Mouse (Mus musculus) neural tube, embryonic 11.5 days (tissue): ENCODE results near the gene Gm10134. TPM values are rescaled to one million over a fixed set of nuclear protein-coding genes. Genes with fewer than 3 reads are reported as not detected.

Experiments
- ATAC-seq: fragments of 200-750 bp; cut with Nextera tagmentation; 2 replicates; pipeline ENCODE4 v1.8.0; 2017; ENCODE audit warnings: moderate number of reproducible peaks, mild to moderate bottlenecking, moderate TSS enrichment, moderate library complexity; ENCODE audit not compliant: insufficient read depth, low FRiP score, low TSS enrichment
- DNase-seq: peaks from one replicate; pipeline ENCODE4 v3.0.0-alpha.2; 2015; ENCODE audit warnings: low spot score
- H3K27ac ChIP-seq: fragments of 300-500 bp; sonication (generic); 2 replicates; pipeline ENCODE4 v1.5.1; 2014; ENCODE audit warnings: low read depth, mild to moderate bottlenecking, low read length
- H3K27me3 ChIP-seq: fragments of 300-500 bp; sonication (generic); 2 replicates; pipeline ENCODE4 v1.6.1; 2014; ENCODE audit warnings: mild to moderate bottlenecking, low read length, mixed read lengths; ENCODE audit not compliant: control insufficient read depth, insufficient read depth
- H3K36me3 ChIP-seq: fragments of 300-500 bp; sonication (generic); 2 replicates; pipeline ENCODE4 v1.6.1; 2014; ENCODE audit warnings: mild to moderate bottlenecking, low read length, moderate library complexity, mixed read lengths; ENCODE audit not compliant: control insufficient read depth, insufficient read depth
- H3K4me1 ChIP-seq: fragments of 300-500 bp; sonication (generic); 2 replicates; pipeline ENCODE4 v1.6.1; 2014; ENCODE audit warnings: low read length, mixed read lengths; ENCODE audit not compliant: control insufficient read depth, insufficient read depth
- H3K4me2 ChIP-seq: fragments of 300-500 bp; sonication (generic); 2 replicates; pipeline ENCODE4 v1.6.1; 2014; ENCODE audit warnings: low read depth, mild to moderate bottlenecking, moderate library complexity
- H3K4me3 ChIP-seq: fragments of 300-500 bp; sonication (generic); 2 replicates; pipeline ENCODE4 v1.5.1; 2014; ENCODE audit warnings: low read depth, low read length
- H3K9ac ChIP-seq: fragments of 300-500 bp; sonication (generic); 2 replicates; pipeline ENCODE4 v1.6.1; 2014; ENCODE audit warnings: mild to moderate bottlenecking, low read length
- H3K9me3 ChIP-seq: fragments of 300-500 bp; sonication (generic); 2 replicates; pipeline ENCODE4 v1.6.1; 2016; ENCODE audit warnings: low read length; ENCODE audit not compliant: control insufficient read depth
- WGBS: fragments of 180-500 bp; shearing (Covaris S2); extraction: QIAGEN DNeasy Blood & Tissue Kit; methylation state at CpG from one replicate; pipeline ENCODE4 v1.1.7; 2014; 5-methylcytosine and 5-hydroxymethylcytosine counted together
- polyA plus RNA-seq: library from polyadenylated mRNA; unstranded; fragments of >200 nt; fragmentation: Nextera tagmentation; extraction: Ambion mirVana; gene quantifications from 2 replicates; pipeline ENCODE4 v1.2.1, GENCODE M21; 2014

Gm10134 gene
- polyA plus RNA-seq, 1 experiment from 2014 or later: not detected

GRCm38 (mm10) chr2:28532938-28533771 lies 27.3 kb downstream of the Gm10134 start:
- peak; percentile 82 for ATAC-seq
- H3K4me1 ChIP-seq: peaks cover 51% of the 10 kb centered on the region
- 4% methylated on average over 44 of the region's 49 CpGs for WGBS
- H3K27ac ChIP-seq: peak overlapping the region; percentile 91
- H3K4me3 ChIP-seq: peak overlapping the region; percentile 60
- no peaks in the 10 kb centered on the region for H3K27me3 ChIP-seq
- no peaks in the 10 kb centered on the region for H3K36me3 ChIP-seq
- H3K9me3 ChIP-seq: no peaks in the 10 kb centered on the region
- peak overlapping the region; percentile 67 for H3K9ac ChIP-seq
- DNase-seq: peak; percentile 88
- H3K4me2 ChIP-seq: peak overlapping the region; percentile 62

- WGBS: 70% methylated on average over 7 of the region's 7 CpGs
Observed at GRCm38 (mm10) chr2:28533901-28534435, 28.1 kb downstream of the Gm10134 start.

DNA sequence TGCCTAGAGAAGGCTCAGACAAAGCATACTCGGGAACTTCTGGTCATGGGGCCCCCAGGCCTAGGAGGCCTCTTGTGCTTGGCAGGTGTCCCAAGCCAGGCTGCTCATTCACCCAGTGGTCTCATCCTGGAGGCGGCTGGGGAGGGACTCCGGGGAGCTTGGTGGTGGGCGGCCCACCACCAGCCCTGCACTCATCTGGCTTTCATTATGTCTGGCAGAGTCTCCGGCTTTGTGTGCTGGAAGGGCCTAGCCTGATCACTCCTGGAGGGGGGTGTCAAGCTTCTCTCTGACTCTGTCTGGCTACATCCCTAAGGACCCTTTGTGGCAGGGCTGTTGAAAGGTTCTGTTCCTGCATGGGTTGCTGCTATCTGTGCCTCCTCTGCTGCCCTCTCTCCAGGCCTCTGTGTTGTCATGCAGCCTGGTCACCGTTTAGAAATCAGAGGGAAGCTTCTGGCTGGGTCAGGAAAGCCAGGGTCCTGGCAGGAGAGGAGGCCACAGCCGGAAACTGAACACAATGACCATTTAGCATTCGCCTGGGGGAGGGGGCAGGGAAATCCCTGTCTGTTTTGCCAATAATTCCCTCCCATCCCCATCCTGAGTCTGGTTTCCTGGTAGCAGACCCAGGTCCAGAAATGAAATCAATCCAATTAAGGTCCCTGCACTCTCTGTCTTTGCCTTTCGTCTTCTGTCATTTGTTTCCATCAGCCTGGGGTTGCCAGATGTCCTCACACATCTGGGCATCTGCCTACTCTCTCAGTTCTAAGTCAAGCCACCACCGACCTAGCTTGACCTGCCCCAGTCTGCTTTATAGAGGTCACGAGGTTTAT lies 28.8 kb downstream of the Gm10134 start:
- H3K4me1 ChIP-seq: peaks cover 64% of the 10 kb centered on the region
- 27% methylated on average over 11 of the region's 11 CpGs for WGBS
- no peak for ATAC-seq

More at GRCm38 (mm10) chr2:28533901-28534435, 28.1 kb downstream of the Gm10134 start:
- no peak for DNase-seq
- H3K27ac ChIP-seq: peak overlapping the region; percentile 91
- peaks cover 58% of the 10 kb centered on the region for H3K4me1 ChIP-seq
- H3K36me3 ChIP-seq: no peaks in the 10 kb centered on the region
- H3K4me2 ChIP-seq: peak overlapping the region; percentile 62
- H3K27me3 ChIP-seq: no peaks in the 10 kb centered on the region
- ATAC-seq: 0 out of 2 replicates have a peak, but pooled peaks have one; percentile 18
- peak overlapping the region; percentile 60 for H3K4me3 ChIP-seq
- H3K9ac ChIP-seq: peak overlapping the region; percentile 67
- H3K9me3 ChIP-seq: no peaks in the 10 kb centered on the region

GRCm38 (mm10) chr2:28535263-28535540 lies 29.3 kb downstream of the Gm10134 start:
- H3K36me3 ChIP-seq: no peaks in the 10 kb centered on the region
- 29% methylated on average over 4 of the region's 4 CpGs for WGBS
- peaks cover 70% of the 10 kb centered on the region for H3K4me1 ChIP-seq
- ATAC-seq: no peak
- H3K9me3 ChIP-seq: no peaks in the 10 kb centered on the region
- H3K4me3 ChIP-seq: no peak overlapping the region
- no peak for DNase-seq
- peak overlapping the region; percentile 67 for H3K9ac ChIP-seq
- no peaks in the 10 kb centered on the region for H3K27me3 ChIP-seq
- H3K4me2 ChIP-seq: peak overlapping the region; percentile 62
- peak overlapping the region; percentile 91 for H3K27ac ChIP-seq

More for the DNA sequence above, 28.8 kb downstream of the Gm10134 start:
- Histone ChIP-seq H3K4me3 (peak overlapping the region; percentile 60), H3K27me3 (no peaks in the 10 kb centered on the region), H3K27ac (peak overlapping the region; percentile 91), H3K9me3 (no peaks in the 10 kb centered on the region), H3K36me3 (no peaks in the 10 kb centered on the region), H3K4me2 (peak overlapping the region; percentile 62), H3K9ac (peak overlapping the region; percentile 67)
- peak; percentile 43 for DNase-seq

DNA sequence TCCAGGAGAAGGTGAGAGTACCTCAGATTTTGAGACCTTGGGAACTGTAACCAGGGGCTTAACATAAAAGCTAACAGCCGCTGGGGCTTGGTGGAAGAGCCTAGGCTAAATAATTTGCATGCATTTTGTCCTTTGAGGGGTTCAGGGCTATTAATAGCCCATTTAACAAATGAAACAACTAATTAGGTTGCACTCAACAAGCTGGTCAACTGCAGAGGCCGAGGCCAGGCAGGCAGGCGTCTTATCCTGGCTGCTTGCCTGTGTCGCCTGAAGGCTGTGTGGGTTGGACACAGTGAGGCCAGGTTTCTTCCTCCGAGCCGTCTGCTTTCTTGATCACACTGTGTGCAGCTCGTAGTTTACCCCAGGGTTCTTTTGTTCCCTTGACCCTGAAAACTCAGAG lies 29.8 kb downstream of the Gm10134 start:
- WGBS: 45% methylated on average over 7 of the region's 7 CpGs
- no peaks in the 10 kb centered on the region for H3K36me3 ChIP-seq
- DNase-seq: no peak
- H3K27ac ChIP-seq: 0 out of 2 replicates have a peak overlapping the region, but pooled peaks have one; percentile 14
- H3K4me3 ChIP-seq: no peak overlapping the region
- peaks cover 71% of the 10 kb centered on the region for H3K4me1 ChIP-seq
- H3K9ac ChIP-seq: peak overlapping the region; percentile 35
- H3K27me3 ChIP-seq: no peaks in the 10 kb centered on the region
- ATAC-seq: no peak
- no peaks in the 10 kb centered on the region for H3K9me3 ChIP-seq
- H3K4me2 ChIP-seq: peak overlapping the region; percentile 62

DNA sequence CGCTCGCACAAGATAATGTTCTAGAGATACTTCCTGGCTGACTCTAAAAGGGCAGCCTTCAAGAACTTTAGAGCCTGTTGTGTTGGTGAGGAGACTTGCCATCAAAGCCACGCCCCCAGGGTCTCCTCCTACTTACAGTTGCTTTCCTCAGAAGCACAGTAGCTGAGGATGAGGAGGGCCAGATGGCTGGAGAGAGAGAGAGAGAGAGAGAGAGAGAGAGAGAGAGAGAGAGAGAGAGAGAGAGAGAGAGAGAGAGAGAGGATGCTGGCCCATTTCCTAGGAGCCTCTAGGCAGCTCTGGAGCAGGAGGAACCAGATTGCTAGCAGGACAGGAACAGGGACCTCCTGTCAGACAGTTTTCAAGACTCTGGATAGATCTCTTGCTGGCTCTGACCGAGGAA lies 30.3 kb downstream of the Gm10134 start:
- ATAC-seq (no peak), DNase-seq (no peak)
- Histone ChIP-seq H3K4me1 (peaks cover 71% of the 10 kb centered on the region), H3K27ac (0 out of 2 replicates have a peak overlapping the region, but pooled peaks have one; percentile 14), H3K9me3 (no peaks in the 10 kb centered on the region), H3K27me3 (no peaks in the 10 kb centered on the region), H3K9ac (no peak overlapping the region), H3K4me3 (no peak overlapping the region), H3K36me3 (no peaks in the 10 kb centered on the region), H3K4me2 (no peak overlapping the region)
- WGBS: 61% methylated on average over 4 of the region's 4 CpGs

- H3K27me3 ChIP-seq: no peaks in the 10 kb centered on the region
- no peak overlapping the region for H3K4me3 ChIP-seq
- H3K27ac ChIP-seq: no peak overlapping the region
- H3K9me3 ChIP-seq: no peaks in the 10 kb centered on the region
- 82% methylated on average over 11 of the region's 11 CpGs for WGBS
- ATAC-seq (no peak), DNase-seq (no peak)
- no peak overlapping the region for H3K9ac ChIP-seq
- H3K4me1 ChIP-seq: peaks cover 71% of the 10 kb centered on the region
- H3K36me3 ChIP-seq: no peaks in the 10 kb centered on the region
- H3K4me2 ChIP-seq: no peak overlapping the region
Observed at GRCm38 (mm10) chr2:28536766-28537633, 31.1 kb downstream of the Gm10134 start.

DNA sequence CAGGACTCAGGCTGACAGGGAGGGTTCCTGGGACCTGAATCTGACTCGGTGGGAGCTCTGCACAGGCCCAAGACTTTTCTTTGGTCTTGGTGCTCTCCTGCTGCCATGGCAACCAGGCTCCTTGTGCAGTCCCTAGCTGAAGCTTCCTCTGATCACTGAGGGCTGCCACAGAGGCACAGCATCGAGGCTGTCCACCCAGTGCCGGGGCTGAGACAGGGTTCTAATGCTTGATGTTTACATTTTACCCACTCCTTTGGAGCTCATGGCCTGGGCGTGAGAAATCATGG lies 31.7 kb downstream of the Gm10134 start:
- Histone ChIP-seq H3K4me1 (peaks cover 71% of the 10 kb centered on the region), H3K4me3 (no peak overlapping the region), H3K4me2 (no peak overlapping the region), H3K27me3 (no peaks in the 10 kb centered on the region), H3K9me3 (no peaks in the 10 kb centered on the region), H3K36me3 (no peaks in the 10 kb centered on the region), H3K9ac (no peak overlapping the region), H3K27ac (no peak overlapping the region)
- 59% methylated on average over 4 of the region's 4 CpGs for WGBS
- DNase-seq (no peak), ATAC-seq (no peak)
